Mouse (Mus musculus) embryonic facial prominence, embryonic 15.5 days (tissue): ENCODE results near the gene Pnkd. TPM values are rescaled to one million over a fixed set of nuclear protein-coding genes. Genes with fewer than 3 reads are reported as not detected.
"Not testable (repeated sequence)": the region's sequence is repeated elsewhere in the genome, so short reads cannot be mapped to it uniquely, and the experiment has no call there.

Experiments used
- ATAC-seq: fragments of 200-750 bp; cut with Nextera tagmentation; 2 replicates; pipeline ENCODE4 v1.8.0; 2017; ENCODE audit warnings: low read depth, moderate TSS enrichment; ENCODE audit not compliant: insufficient number of reproducible peaks, low FRiP score, low TSS enrichment
- H3K27ac ChIP-seq: fragments of 300-500 bp; sonication (generic); replicated peaks from 2 replicates; pipeline ENCODE4 v1.5.1; 2015; ENCODE audit warnings: mild to moderate bottlenecking, inconsistent platforms
- H3K27me3 ChIP-seq: fragments of 300-500 bp; sonication (generic); 2 replicates; pipeline ENCODE4 v1.6.1; 2015; ENCODE audit warnings: inconsistent platforms
- H3K36me3 ChIP-seq: fragments of 300-500 bp; sonication (generic); 2 replicates; pipeline ENCODE4 v1.6.1; 2015; ENCODE audit warnings: mild to moderate bottlenecking, inconsistent platforms
- H3K4me1 ChIP-seq: fragments of 300-500 bp; sonication (generic); 2 replicates; pipeline ENCODE4 v1.6.1; 2015; ENCODE audit warnings: inconsistent platforms
- H3K4me2 ChIP-seq: fragments of 300-500 bp; sonication (generic); replicated peaks from 2 replicates; pipeline ENCODE4 v1.6.1; 2015; ENCODE audit warnings: mild to moderate bottlenecking, inconsistent platforms
- H3K4me3 ChIP-seq: fragments of 300-500 bp; sonication (generic); replicated peaks from 2 replicates; pipeline ENCODE4 v1.5.1; 2015; ENCODE audit warnings: mild to moderate bottlenecking, inconsistent platforms
- H3K9ac ChIP-seq: fragments of 300-500 bp; sonication (generic); 2 replicates; pipeline ENCODE4 v1.6.1; 2015; ENCODE audit warnings: inconsistent platforms
- H3K9me3 ChIP-seq: fragments of 300-500 bp; sonication (generic); replicated peaks from 2 replicates; pipeline ENCODE4 v1.6.1; 2016; ENCODE audit warnings: inconsistent platforms
- WGBS: fragments of 180-500 bp; shearing (Covaris S2); methylation state at CpG from one replicate; pipeline ENCODE4 v1.1.7; 2015; 5-methylcytosine and 5-hydroxymethylcytosine counted together
- polyA plus RNA-seq: library from polyadenylated mRNA; unstranded; fragments of >200 nt; fragmentation: Nextera tagmentation; extraction: Ambion mirVana; gene quantifications from 2 replicates; pipeline ENCODE4 v1.2.1, GENCODE M21; 2015

The Pnkd gene
- polyA plus RNA-seq, 1 experiment from 2014 or later: 130 TPM

DNA sequence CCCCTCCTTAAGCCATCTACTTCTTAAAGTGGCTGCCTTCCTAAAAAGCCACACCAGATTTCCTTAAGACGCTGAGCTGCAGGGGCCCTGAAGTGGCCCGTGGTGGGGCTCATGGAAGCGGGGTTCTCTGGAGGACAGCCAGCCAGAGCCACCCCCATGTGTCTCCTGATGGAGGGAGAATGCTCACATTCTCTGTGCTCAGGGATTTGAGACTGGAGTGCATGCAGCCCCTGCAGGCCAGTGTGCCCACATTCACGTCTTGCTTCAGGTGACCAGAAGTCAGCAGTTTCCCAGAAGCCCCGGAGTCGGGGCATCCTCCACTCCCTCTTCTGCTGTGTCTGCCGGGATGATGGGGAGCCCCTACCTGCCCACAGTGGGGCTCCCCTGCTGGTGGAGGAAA is 108.3 kb downstream of the Pnkd start:
- 33% methylated on average over 7 of the region's 7 CpGs for WGBS
- peak overlapping the region; percentile 91 for H3K4me3 ChIP-seq
- no peak for ATAC-seq
- peak overlapping the region; percentile 98 for H3K27ac ChIP-seq
- peak overlapping the region; percentile 99 for H3K9ac ChIP-seq
- H3K36me3 ChIP-seq: peaks cover 19% of the 10 kb centered on the region
- no peaks in the 10 kb centered on the region for H3K9me3 ChIP-seq
- H3K4me1 ChIP-seq: peaks cover 60% of the 10 kb centered on the region
- H3K27me3 ChIP-seq: no peaks in the 10 kb centered on the region
- peak overlapping the region; percentile 84 for H3K4me2 ChIP-seq

DNA sequence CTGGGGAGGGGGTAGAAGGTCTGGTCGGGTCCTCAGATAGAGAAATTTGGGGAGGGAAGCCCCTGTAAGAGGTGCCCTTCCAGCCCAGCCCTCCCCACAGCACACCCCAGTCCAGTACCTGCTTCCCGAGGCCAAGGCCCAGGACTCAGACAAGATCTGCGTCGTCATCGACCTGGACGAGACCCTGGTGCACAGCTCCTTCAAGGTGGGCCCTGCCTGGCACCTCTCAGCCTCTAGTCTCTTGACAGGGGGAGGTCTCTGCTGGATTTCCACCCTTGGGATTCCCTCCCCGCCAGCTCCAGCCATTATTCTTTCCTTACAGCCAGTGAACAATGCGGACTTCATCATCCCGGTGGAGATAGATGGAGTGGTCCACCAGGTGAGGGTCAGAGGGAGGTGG is 109.0 kb downstream of the Pnkd start:
- peak overlapping the region; percentile 84; the same call in 1 of the 2 replicates for H3K4me2 ChIP-seq

DNA sequence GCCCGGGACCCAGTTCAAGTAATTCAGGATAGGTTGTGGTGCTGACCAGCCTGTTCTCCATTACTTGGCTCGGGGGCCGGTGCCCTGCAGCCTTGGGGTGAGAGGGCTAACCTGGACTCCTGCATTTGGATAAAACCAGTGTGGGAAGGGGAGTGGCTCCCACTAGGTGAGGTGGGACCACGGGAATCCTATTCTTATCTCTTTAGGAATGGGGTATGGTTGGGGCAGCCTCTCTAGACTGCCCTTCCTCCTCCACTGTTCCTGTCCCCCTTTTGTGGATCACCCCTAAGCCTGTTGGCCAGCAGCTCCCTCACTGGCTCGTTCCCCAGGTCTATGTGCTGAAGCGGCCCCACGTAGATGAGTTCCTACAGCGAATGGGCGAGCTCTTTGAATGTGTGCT is 109.6 kb downstream of the Pnkd start:
- no peak for ATAC-seq
- H3K4me3 ChIP-seq: no peak overlapping the region
- no peaks in the 10 kb centered on the region for H3K27me3 ChIP-seq
- H3K4me2 ChIP-seq: no peak overlapping the region
- peaks cover 51% of the 10 kb centered on the region for H3K4me1 ChIP-seq
- H3K9ac ChIP-seq: no peak overlapping the region
- WGBS: 91% methylated on average over 9 of the region's 9 CpGs
- H3K9me3 ChIP-seq: no peaks in the 10 kb centered on the region
- H3K36me3 ChIP-seq: peaks cover 19% of the 10 kb centered on the region
- peak overlapping the region; percentile 9; the same call in 1 of the 2 replicates for H3K27ac ChIP-seq

More for the DNA sequence above, 109.0 kb downstream of the Pnkd start:
- H3K9me3 ChIP-seq: no peaks in the 10 kb centered on the region
- 0 out of 2 replicates have a peak overlapping the region, but pooled peaks have one; percentile 91 for H3K4me3 ChIP-seq
- peaks cover 53% of the 10 kb centered on the region for H3K4me1 ChIP-seq
- no peak for ATAC-seq
- no peaks in the 10 kb centered on the region for H3K27me3 ChIP-seq
- H3K9ac ChIP-seq: no peak overlapping the region
- WGBS: 83% methylated on average over 9 of the region's 9 CpGs
- no peak overlapping the region for H3K27ac ChIP-seq
- peaks cover 19% of the 10 kb centered on the region for H3K36me3 ChIP-seq

DNA sequence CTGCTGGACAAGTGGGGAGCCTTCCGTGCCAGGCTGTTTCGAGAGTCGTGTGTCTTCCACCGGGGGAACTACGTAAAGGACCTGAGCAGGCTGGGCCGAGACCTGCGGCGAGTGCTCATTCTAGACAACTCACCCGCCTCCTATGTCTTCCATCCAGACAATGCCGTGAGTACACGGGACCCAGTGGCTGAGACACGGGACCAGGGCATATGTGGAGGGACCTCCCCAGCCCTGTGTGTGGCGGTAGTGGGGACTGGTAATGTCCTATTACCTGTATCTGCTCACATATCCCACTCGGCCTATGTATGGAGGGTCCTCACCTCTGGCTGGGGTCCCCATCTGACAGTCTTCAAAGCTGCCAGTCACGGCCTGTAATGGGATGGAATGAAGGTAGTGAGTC is 110.1 kb downstream of the Pnkd start:
- Histone ChIP-seq H3K9me3 (no peaks in the 10 kb centered on the region), H3K27me3 (no peaks in the 10 kb centered on the region), H3K9ac (no peak overlapping the region), H3K27ac (peak overlapping the region; percentile 9; the same call in 1 of the 2 replicates), H3K4me2 (no peak overlapping the region), H3K4me3 (no peak overlapping the region), H3K36me3 (peaks cover 19% of the 10 kb centered on the region), H3K4me1 (peaks cover 45% of the 10 kb centered on the region)
- ATAC-seq: no peak
- 87% methylated on average over 15 of the region's 15 CpGs for WGBS

DNA sequence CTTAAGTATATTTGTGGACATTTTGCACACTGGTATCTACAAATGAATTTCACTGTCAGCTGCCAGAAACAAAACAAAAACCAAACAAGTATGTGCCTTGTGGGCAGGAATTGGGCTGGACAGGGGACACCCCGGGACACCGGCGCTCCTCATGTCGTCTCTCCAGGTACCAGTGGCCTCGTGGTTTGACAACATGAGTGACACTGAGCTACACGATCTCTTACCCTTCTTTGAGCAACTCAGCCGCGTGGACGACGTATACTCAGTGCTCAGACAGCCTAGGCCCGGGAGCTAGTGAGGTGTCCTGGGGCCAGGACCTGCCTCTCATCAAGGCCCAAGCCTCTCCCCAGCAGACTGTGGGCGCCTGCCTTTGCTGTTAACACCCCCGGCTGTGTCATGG is 110.6 kb downstream of the Pnkd start:
- Histone ChIP-seq H3K4me3 (no peak overlapping the region), H3K27me3 (no peaks in the 10 kb centered on the region), H3K9ac (no peak overlapping the region), H3K36me3 (peaks cover 19% of the 10 kb centered on the region), H3K4me2 (no peak overlapping the region), H3K4me1 (peaks cover 41% of the 10 kb centered on the region), H3K27ac (no peak overlapping the region; the same call in 1 of the 2 replicates), H3K9me3 (no peaks in the 10 kb centered on the region)
- 79% methylated on average over 13 of the region's 13 CpGs for WGBS
- no peak for ATAC-seq

DNA sequence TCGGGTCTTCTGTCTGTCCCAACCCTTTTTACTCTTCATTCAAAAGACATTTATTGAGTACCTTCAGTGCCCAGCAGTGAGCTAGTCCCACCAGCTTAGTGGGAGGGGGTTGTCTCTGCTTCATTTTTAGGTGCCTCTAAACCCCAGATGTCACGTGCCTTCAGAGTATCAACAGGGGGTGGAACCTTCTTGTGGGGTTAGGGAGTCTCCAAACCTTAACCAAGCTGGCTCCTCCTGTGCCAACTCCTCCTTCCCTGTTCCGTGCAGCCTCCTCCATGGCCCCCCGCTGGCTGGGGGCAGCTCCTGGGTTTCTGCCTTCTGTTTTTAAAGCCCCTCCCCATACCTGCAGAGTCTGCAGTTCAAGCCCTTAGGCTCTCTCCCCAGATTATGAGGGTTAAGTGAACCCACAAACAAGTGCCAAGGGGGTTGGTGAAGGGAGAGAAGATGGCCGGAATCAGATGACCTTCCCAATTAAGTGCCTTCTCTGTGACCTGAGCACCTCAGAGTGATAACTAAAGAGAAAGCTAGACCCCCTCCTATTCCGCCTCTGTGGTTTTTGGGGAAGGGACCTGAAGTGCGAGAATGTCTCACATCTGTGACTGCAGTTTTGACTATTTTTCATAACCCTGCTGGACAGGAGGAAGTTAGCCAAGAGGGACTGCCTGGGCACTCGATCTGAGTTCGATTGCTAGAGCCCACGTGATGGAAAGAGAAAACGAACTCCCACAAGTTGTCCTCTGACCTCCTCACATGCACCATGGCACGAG is 111.9 kb downstream of the Pnkd start:
- Histone ChIP-seq H3K4me2 (peak overlapping the region; percentile 80), H3K4me1 (peaks cover 34% of the 10 kb centered on the region), H3K4me3 (peak overlapping the region; percentile 44), H3K27ac (peak overlapping the region; percentile 94), H3K36me3 (peaks cover 19% of the 10 kb centered on the region)
- ATAC-seq: 0 out of 2 replicates have a peak, but pooled peaks have one; percentile 0
- not testable (repeated sequence) for H3K27me3 ChIP-seq, H3K9me3 ChIP-seq, H3K9ac ChIP-seq
- WGBS: 5% methylated on average over 12 of the region's 12 CpGs

DNA sequence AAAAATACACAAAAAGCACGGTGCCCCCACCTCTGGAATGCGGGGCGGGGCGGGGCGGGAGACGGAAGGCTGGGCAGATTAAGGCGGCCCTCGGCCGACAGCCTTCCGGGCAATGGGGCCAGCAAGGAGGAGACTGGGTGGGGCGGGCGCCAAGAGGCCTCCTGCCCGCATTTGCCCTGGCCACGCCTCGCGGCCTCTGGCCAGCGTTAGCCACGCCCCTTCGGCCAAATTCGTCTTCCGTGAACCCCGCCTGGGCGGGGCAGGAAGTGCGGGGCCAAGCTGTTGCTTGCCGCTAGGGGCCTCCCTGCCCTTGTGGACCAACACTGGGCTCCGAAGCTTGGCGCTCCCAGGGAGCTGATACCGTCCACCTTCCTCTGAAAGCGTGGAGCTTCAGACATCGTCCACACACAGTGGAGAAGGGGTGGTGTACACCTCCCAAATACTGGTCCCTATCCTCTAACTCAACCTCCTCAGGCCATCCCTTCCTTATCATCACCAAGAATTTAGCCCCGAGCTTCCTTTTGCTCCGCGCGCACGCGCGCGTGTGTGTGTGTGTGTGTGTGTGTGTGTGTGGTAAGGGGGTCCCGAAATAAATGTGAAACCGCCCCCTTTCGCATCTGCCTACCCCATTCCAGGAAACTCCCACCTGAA is 112.7 kb downstream of the Pnkd start:
- H3K9me3 ChIP-seq: no peaks in the 10 kb centered on the region
- under 1% methylated on average over 41 of the region's 41 CpGs for WGBS
- peaks cover 33% of the 10 kb centered on the region for H3K4me1 ChIP-seq
- H3K4me2 ChIP-seq: peak overlapping the region; percentile 80
- peak; percentile 89 for ATAC-seq
- peak overlapping the region; percentile 44 for H3K4me3 ChIP-seq
- no peaks in the 10 kb centered on the region for H3K27me3 ChIP-seq
- H3K36me3 ChIP-seq: peaks cover 19% of the 10 kb centered on the region
- peak overlapping the region; percentile 39 for H3K9ac ChIP-seq
- peak overlapping the region; percentile 94 for H3K27ac ChIP-seq

DNA sequence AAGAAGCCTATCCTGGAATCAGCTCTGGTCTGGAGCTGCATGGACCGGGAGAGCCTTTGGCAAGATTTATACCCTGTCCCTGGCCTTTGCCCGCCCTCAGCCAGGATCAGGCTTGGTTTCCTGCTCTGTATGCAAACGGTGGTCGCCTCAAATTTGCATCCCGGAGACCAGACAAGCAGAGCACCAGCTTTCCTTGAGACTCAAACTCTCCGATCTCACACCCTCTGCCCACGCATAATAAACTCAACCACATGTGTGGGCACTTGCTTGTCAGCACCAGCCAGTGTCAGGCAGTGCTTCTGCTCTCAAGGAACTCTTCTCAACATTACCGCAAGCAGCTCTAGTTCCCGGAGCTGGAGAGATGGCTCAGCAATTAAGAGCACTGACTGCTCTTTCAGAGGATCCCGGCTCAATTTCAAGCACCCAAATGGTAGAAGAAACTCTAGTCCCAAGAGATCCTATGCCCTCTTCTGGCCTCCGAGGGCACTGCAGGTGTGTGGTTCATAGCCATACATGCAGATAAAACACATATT is 113.3 kb downstream of the Pnkd start:
- no peaks in the 10 kb centered on the region for H3K27me3 ChIP-seq
- peak overlapping the region; percentile 39 for H3K9ac ChIP-seq
- H3K36me3 ChIP-seq: peaks cover 19% of the 10 kb centered on the region
- no peaks in the 10 kb centered on the region for H3K9me3 ChIP-seq
- H3K4me1 ChIP-seq: peaks cover 27% of the 10 kb centered on the region
- 0 out of 2 replicates have a peak, but pooled peaks have one; percentile 2 for ATAC-seq
- 3% methylated on average over 11 of the region's 11 CpGs for WGBS
- peak overlapping the region; percentile 94 for H3K27ac ChIP-seq
- H3K4me3 ChIP-seq: peak overlapping the region; percentile 44
- H3K4me2 ChIP-seq: peak overlapping the region; percentile 80

DNA sequence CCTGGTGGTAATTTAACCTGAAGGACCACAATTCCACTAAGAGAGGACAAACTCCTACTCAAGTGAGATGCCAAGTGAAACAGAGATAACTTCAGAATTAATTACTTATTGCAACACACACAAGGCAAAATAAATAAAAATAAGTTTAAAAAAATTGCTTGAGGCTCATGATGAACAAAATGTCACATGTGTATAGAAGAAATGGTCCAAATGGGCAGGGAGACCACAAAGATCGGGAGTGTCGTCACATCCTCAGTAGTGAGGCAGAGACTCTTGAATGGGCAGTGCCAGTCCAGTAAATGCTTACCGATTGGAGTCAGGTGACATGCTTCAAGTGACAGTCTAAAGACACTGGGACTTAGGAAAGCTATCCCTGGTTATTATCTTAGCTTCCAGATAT is 115.8 kb downstream of the Pnkd start:
- Histone ChIP-seq H3K4me3 (no peak overlapping the region), H3K4me2 (no peak overlapping the region), H3K27me3 (no peaks in the 10 kb centered on the region), H3K9ac (no peak overlapping the region), H3K9me3 (no peaks in the 10 kb centered on the region), H3K4me1 (peaks cover 5% of the 10 kb centered on the region; the same call in 1 of the 2 replicates), H3K27ac (no peak overlapping the region), H3K36me3 (no peaks in the 10 kb centered on the region)
- WGBS: 70% methylated on average over 3 of the region's 3 CpGs
- ATAC-seq: no peak

DNA sequence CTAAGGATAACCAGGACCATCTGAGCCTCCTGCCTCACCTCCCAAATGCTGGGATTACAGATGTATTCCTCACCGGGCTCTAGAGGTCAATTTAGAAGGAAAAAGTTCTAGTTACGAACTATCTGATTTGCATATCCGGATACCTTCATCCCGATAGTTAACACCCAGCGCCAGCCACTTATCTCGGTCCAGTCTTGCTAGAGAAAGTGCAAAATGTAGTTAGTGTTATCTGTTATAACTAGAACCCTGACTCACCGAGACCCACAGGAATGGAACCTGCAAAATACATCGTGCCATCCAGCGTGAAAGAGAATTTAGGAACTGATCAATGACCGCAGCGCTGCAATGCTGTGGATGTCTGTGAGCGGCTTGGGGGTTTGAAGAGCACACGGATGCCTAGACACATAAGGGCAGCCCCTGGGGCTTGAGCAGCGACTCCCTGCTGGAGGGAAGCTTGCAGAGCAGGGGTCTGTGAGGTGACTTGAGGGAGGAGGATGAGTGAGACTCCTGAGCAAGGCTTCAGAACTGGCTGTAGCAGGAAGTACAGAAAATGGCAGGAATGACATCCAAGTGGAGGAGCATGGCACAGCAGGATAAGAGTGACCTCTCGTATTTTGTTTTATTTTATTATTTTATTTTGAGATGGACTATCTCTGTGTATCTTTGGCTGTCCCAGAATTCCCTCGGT is 116.4 kb downstream of the Pnkd start:
- Histone ChIP-seq H3K4me3 (no peak overlapping the region), H3K9ac (no peak overlapping the region), H3K9me3 (no peaks in the 10 kb centered on the region), H3K27ac (no peak overlapping the region), H3K4me1 (peaks cover 5% of the 10 kb centered on the region; the same call in 1 of the 2 replicates), H3K4me2 (no peak overlapping the region), H3K27me3 (no peaks in the 10 kb centered on the region), H3K36me3 (no peaks in the 10 kb centered on the region)
- 50% methylated on average over 16 of the region's 16 CpGs for WGBS
- no peak for ATAC-seq
